Mouse (Mus musculus) adrenal gland, adult 2 months (tissue): ENCODE results near the gene Cubn. TPM values are rescaled to one million over a fixed set of nuclear protein-coding genes. Genes with fewer than 3 reads are reported as not detected.

Experiments used
- DNase-seq: peaks from one replicate; pipeline ENCODE4 v3.0.0; 2021
- polyA plus RNA-seq: library from polyadenylated mRNA; depleted of rRNA; stranded (reverse); fragments of >200 nt; gene quantifications from 2 replicates; pipeline ENCODE4 v1.2.3, GENCODE M21; 2012; rRNA removed
- total RNA-seq, 2 experiments: library from RNA; stranded (reverse); gene quantifications; 2 replicates each; pipeline ENCODE4 v1.2.3; 2021

Gene Cubn
- total and polyA plus RNA-seq, 3 experiments: 0.01 to 0.38 (median 0.06) TPM

DNA sequence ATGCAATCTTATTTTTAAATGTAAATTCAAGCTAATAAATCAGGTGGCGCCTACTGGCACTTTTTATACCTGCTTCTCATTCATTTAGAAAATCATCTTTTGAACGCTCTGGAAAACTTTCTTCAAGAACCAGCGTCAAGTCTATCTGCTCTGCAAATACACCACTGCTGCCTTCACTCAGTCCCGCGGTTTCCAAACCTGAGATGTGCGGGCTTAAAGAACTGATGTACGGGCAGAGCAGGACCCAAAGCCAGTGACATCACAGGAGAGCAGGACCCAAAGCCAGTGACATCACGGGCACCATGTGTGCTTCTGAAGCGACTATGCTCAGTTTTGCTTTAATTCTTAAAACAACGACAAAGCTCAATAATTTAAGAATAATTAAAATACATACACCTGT, 256.8 kb downstream of the Cubn start:
- no peak for DNase-seq

DNA sequence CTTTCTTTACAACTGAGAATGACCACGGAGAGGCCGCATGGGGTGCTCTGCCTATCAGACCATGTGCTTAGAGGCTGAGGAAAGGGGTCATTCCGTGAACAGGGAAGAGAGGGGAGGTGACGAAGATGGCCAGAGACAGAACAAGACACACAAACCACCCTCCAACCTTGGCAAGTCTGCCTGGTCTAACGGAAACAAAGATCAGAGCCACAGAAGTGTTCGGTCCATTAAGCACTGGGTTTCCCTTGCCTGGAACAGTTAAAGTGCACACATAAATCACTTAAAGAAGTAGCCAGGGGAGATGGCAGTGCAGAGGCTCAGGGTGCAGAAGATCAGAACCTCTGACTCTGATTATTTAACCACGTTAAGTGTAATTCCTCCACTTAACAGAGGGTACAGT, 257.7 kb downstream of the Cubn start:
- DNase-seq: no peak

DNA sequence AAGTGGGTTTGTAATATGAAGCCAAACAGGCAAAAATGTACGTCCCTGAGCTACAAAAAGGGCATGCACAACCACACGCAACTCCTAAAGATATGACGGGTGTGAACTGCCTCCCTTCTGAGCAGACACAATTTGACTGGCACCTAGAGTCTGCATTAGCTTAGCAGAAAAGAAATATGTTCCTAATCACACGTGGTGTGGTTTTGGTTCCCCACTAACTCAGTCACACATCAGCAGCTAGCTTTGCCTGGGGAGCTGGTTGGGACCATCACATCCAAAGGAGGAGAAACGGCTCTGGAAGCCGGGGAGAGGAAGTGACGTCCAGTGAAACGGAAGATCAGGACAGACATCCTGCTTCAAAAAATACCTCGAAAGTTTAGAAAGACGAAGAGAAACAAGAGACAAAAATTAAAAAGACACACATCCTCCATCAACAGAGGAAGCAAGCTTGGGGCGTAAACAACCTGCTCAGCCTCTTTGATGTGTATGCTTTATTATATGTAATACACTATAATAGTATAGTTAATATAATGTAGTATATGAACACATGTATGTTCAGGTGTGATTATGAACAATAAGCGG, 258.3 kb downstream of the Cubn start:
- DNase-seq: no peak

DNA sequence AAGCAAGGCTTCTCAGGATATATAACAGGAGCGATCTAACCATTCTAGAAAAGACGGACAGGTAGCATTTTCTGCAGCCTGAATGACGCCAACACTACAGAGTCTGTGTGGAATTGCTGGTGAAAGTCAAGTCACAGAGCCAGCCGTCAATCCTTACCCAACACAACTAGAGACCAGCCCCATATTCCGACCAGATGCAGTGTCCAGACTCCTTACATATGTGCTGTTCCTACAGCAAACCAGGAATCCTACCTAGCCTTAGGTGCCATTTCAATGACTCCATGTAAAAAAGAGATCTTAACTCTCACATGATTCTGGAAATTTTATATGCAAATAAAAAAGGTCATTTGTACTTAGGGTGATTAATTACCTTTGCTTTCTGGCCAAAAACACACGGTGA, 259.3 kb downstream of the Cubn start:
- DNase-seq: no peak

DNA sequence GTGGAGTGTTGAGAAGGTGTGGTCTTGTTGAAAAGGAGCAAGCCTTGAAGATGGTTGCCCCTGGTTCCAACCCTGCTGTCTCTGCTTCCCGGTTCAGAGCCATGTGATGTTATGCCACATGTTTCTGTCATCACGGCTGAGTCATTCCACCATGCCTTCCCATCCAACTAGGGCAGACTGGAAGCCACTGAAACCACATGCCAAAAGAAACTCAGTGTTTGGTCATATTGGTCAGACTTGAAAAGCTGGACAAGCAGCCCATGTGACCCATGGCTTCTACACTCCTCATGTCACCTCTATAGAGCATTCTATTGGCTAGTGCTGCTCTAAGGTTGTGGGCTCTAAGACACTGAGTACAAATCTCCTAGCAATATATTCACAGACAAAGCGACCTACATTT, 261.9 kb downstream of the Cubn start:
- no peak for DNase-seq

Other genes with a start within 250 kb of the Cubn start
- 10 to 100 TPM; 73.5 to 86.1 TPM for gene Rsu1, start 220.4 kb downstream of the Cubn start, total RNA-seq
- 32.7 and 39.1 TPM in 2 replicates for gene Rsu1, start 220.4 kb downstream of the Cubn start, polyA plus RNA-seq
- 1 to 10 TPM; 2.4 to 7.8 TPM for gene Trdmt1, start 52.9 kb upstream of the Cubn start, total RNA-seq
- gene Trdmt1, start 52.9 kb upstream of the Cubn start, polyA plus RNA-seq: 0.49 and 0.77 TPM in 2 replicates
- gene Vim, start 82.1 kb upstream of the Cubn start, total RNA-seq: 100 to 1,000 TPM; 137 to 269 TPM
- 661 and 728 TPM in 2 replicates for gene Vim, start 82.1 kb upstream of the Cubn start, polyA plus RNA-seq